In the genomic region with DNA sequence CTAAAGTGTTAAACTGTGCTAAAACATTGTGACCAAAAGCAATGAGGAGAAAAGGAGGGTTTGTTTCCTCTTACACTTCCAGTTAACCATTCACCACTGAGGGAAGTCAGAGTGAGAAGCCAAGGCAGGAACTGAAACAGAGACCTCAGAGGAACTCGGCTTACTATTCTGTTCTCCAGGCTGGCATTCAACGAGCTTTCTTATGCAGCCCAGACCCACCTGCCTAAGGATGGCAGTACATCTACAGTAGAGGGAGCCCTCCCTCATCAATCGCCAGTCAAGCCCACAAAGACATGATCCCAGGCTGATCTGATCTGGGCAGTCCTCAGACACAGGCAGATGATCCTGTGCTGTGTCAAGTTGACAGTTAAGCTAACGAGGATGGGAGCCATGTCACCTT, we compare ENCODE assay signal across 13 mouse cellular contexts.
A peak's percentile ranks its signal among the peaks of the same experiment; 100 is the strongest.
DNase-seq lines count a peak whose midpoint lies in the region; ATAC-seq and TF ChIP-seq lines count a peak whose summit lies in the region.
"Had no signal": no experiment of that assay in that cellular context is flagged by ENCODE, and none has a peak within 500 bp of the region (broad histone marks: within the 10 kb centered on the region; RNA-seq: fewer than 3 reads in every experiment).

No protein-coding gene starts in this region.

- no peaks in the 10 kb centered on the region for H3K9me3 ChIP-seq in forebrain, embryonic 14.5 days (replicated peaks; ENCODE audit: control insufficient read depth, low read length)
- no peaks in the 10 kb centered on the region for H3K9me3 ChIP-seq in forebrain, embryonic 16.5 days (ENCODE audit: control insufficient read depth, low read length)
- H3K9me3 ChIP-seq: midbrain, embryonic 13.5 days had no signal

- no peaks in the 10 kb centered on the region for H3K4me1 ChIP-seq in forebrain, embryonic 14.5 days (ENCODE audit: control insufficient read depth, insufficient read depth, low read length)
- H3K4me1 ChIP-seq in forebrain, embryonic 16.5 days (replicated peaks; ENCODE audit: control insufficient read depth, insufficient read depth, low read length), result no peaks in the 10 kb centered on the region
- H3K4me1 ChIP-seq in brown adipose tissue, adult 24 weeks (ENCODE audit: control insufficient read depth, insufficient read depth, insufficient read length, low read length), result peaks cover 22% of the 10 kb centered on the region

- H3K36me3 ChIP-seq in forebrain, embryonic 14.5 days (ENCODE audit: control insufficient read depth, insufficient read depth, low read length), result peaks cover 76% of the 10 kb centered on the region
- H3K36me3 ChIP-seq in forebrain, embryonic 16.5 days (ENCODE audit: control insufficient read depth, insufficient read depth), result peaks cover 16% of the 10 kb centered on the region

- 70% methylated on average over 4 of the region's 4 CpGs for WGBS in forebrain, embryonic 14.5 days
- 70% methylated on average over 4 of the region's 4 CpGs for WGBS in forebrain, embryonic 16.5 days

- TF ChIP-seq CTCF in left cerebral cortex, adult 2 months (IDR thresholded peaks at IDR 0.05), result peak; percentile 8

- no peak overlapping the region for H3K9ac ChIP-seq in forebrain, embryonic 14.5 days (ENCODE audit: low read length)
- no peak overlapping the region for H3K9ac ChIP-seq in forebrain, embryonic 16.5 days (replicated peaks; ENCODE audit: low read depth, low read length)
- H3K9ac ChIP-seq: midbrain, embryonic 13.5 days had no signal

- no peak overlapping the region for H3K4me3 ChIP-seq in forebrain, embryonic 14.5 days (ENCODE audit: low read depth, low read length)
- no peak overlapping the region for H3K4me3 ChIP-seq in forebrain, embryonic 16.5 days (replicated peaks; ENCODE audit: low read length)
- H3K4me3 ChIP-seq in left cerebral cortex, adult 2 months, result no peak overlapping the region
- no peak overlapping the region for H3K4me3 ChIP-seq in brown adipose tissue, adult 24 weeks (ENCODE audit: insufficient read depth, low read depth, low read length)
- H3K4me3 ChIP-seq: midbrain, embryonic 13.5 days had no signal

- H3K27me3 ChIP-seq in forebrain, embryonic 14.5 days (replicated peaks; ENCODE audit: control insufficient read depth, insufficient read depth, low read length), result no peaks in the 10 kb centered on the region
- H3K27me3 ChIP-seq in forebrain, embryonic 16.5 days (replicated peaks; ENCODE audit: control insufficient read depth, insufficient read depth, low read length), result no peaks in the 10 kb centered on the region
- H3K27me3 ChIP-seq: midbrain, embryonic 13.5 days had no signal

- DNase-seq in forebrain, embryonic 14.5 days (ENCODE audit: low spot score), result no peak
- DNase-seq in left cerebral cortex, adult 2 months (ENCODE audit: extremely low spot score in 1 of 2, low spot score in 2 of 2), result no peak
- no peak for DNase-seq in left cerebral cortex, postnatal 36 days (ENCODE audit: low spot score in 2 of 2)
- DNase-seq in cerebellum, postnatal 10 days, result no peak
- no peak for DNase-seq in urinary bladder, adult 2 months (ENCODE audit: low spot score)
- DNase-seq: adrenal gland, postnatal 14 days; cerebellum, postnatal 25 days; heart, postnatal 4 days; kidney, postnatal 25 days had no signal

- intact Hi-C loops in left cerebral cortex, adult 2 months (cut with DNase I), result no loop called here
- intact Hi-C loops in left cerebral cortex, postnatal 36 days (cut with DNase I), result no loop called here

- no peak overlapping the region for H3K27ac ChIP-seq in forebrain, embryonic 14.5 days (ENCODE audit: low read depth, low read length)
- no peak overlapping the region for H3K27ac ChIP-seq in forebrain, embryonic 16.5 days (ENCODE audit: low read length)
- H3K27ac ChIP-seq in left cerebral cortex, adult 2 months, result no peak overlapping the region
- H3K27ac ChIP-seq in brown adipose tissue, adult 24 weeks (replicated peaks; ENCODE audit: low read depth, low read length), result peak overlapping the region; percentile 73
- H3K27ac ChIP-seq: midbrain, embryonic 13.5 days had no signal

- 0 out of 2 replicates have a peak, but pooled peaks have one; percentile 40 for ATAC-seq in forebrain, embryonic 14.5 days
- ATAC-seq in forebrain, embryonic 16.5 days, result no peak
- peak; percentile 38 for ATAC-seq in megakaryocyte progenitor cell, adult 5-6 weeks (replicated peaks; ENCODE audit: poor library complexity)
- ATAC-seq: midbrain, embryonic 13.5 days had no signal

- H3K4me2 ChIP-seq in forebrain, embryonic 14.5 days (ENCODE audit: low read length), result no peak overlapping the region
- no peak overlapping the region for H3K4me2 ChIP-seq in forebrain, embryonic 16.5 days (ENCODE audit: low read length)
- H3K4me2 ChIP-seq: midbrain, embryonic 13.5 days had no signal
